8 mouse cellular contexts compared by ENCODE assay signal in the genomic region with DNA sequence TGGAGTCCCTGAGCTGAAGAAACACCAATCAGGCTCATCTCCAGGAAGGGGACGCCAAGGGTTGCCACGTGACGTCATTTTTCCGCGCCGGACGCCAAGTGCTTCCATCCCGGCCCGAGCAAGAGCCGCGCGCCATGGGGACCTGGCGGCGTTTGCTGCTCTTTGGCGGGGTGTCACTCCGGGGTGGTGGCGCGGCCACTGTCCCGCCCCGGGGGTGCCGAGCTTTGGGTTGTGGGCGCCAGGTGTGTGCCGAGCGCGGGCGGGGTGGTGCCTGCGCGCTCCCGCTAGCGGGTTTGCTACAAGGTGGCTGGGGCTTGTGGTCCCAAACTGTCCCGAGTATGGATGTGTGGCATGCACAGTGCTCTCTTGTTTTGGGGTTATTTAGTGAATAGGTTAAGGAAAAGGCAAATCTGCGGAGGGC. TPM values are rescaled to one million over a fixed set of nuclear protein-coding genes. Genes with fewer than 3 reads are reported as not detected.
A peak's percentile ranks its signal among the peaks of the same experiment; 100 is the strongest.
DNase-seq lines count a peak whose midpoint lies in the region; ATAC-seq and TF ChIP-seq lines count a peak whose summit lies in the region.

A gene (plus strand): TSS at position 88 of the 421 bp plus-strand sequence.

- TF ChIP-seq POLR2A in cortical plate, adult 2 months (IDR thresholded peaks at IDR 0.05; ENCODE audit: extremely low read depth, insufficient read depth, low read length): peak; percentile 48; the same call in 1 of the 2 replicates

- H3K4me1 ChIP-seq in cortical plate, adult 2 months (ENCODE audit: control insufficient read depth, insufficient read depth, low read length): no peaks in the 10 kb centered on the region
- H3K4me1 ChIP-seq in megakaryocyte, embryonic 14.5 days: peaks cover 3% of the 10 kb centered on the region

- H3K27ac ChIP-seq in cortical plate, adult 2 months (ENCODE audit: insufficient read depth, low read length): no peak within 1 kb of the TSS

- TF ChIP-seq CTCF in cortical plate, adult 2 months (IDR thresholded peaks at IDR 0.05; ENCODE audit: extremely low read depth, insufficient read depth, low read length): no peak

- peak within 1 kb of the TSS; percentile 65 for H3K4me3 ChIP-seq in cortical plate, adult 2 months (ENCODE audit: insufficient read depth, low read length)
- H3K4me3 ChIP-seq in megakaryocyte, embryonic 14.5 days (replicated peaks): peak within 1 kb of the TSS; percentile 95

- H3K36me3 ChIP-seq in megakaryocyte, embryonic 14.5 days (replicated peaks; ENCODE audit: low read length): peaks cover 3% of the 10 kb centered on the region

- H3K9me3 ChIP-seq in megakaryocyte, embryonic 14.5 days: no peaks in the 10 kb centered on the region

- H3K27me3 ChIP-seq in megakaryocyte, embryonic 14.5 days (replicated peaks): peaks cover 5% of the 10 kb centered on the region

- peak; percentile 99 for ATAC-seq in activated CD4-positive, CD25-positive, alpha-beta regulatory T cell, adult 4 months

- DNase-seq in gastrocnemius, adult 8-10 months (ENCODE audit: low spot score in 2 of 2): peak; percentile 84 to 88
- peak; percentile 79 for DNase-seq in hindlimb bud, embryonic 11.5 days (ENCODE audit: extremely low spot score, low read depth, low spot score)
- peak; percentile 89 to 97 for DNase-seq in left cerebral cortex, adult 8-10 months (ENCODE audit: low spot score in 2 of 2)
- DNase-seq in right cerebral cortex, postnatal 10 days (ENCODE audit: low spot score in 2 of 2): peak; percentile 97
- DNase-seq in urinary bladder, postnatal 25 days (ENCODE audit: low spot score): peak; percentile 95

RNA-seq across cellular contexts. Expression of the gene that starts here (rescaled TPM):
- polyA plus RNA-seq in activated CD4-positive, CD25-positive, alpha-beta regulatory T cell, adult 4 months (2017; shearing (Covaris generic)): 1 to 10 TPM; 3.9 to 4.4 TPM
- 3.2 and 4.2 TPM in 2 replicates for polyA plus RNA-seq in cortical plate, adult 2 months (2012; rRNA removed)
- 1 to 10 TPM; 4.8 to 5.2 (median 5.1) TPM for total RNA-seq in gastrocnemius, adult 8-10 months (2022)
- 1 to 10 TPM; 4.8 to 6.0 (median 5.6) TPM for total RNA-seq in left cerebral cortex, adult 8-10 months (2022)
- polyA plus RNA-seq in megakaryocyte, embryonic 14.5 days (2012; ENCODE audit: insufficient read depth, low replicate concordance): 4.2 TPM in 1 of 2 replicates, not detected in the other
